Mouse (Mus musculus) right cerebral cortex, postnatal 4 days (tissue): ENCODE data around the gene Gm20837.
"Not testable (repeated sequence)": the region's sequence is repeated elsewhere in the genome, so short reads cannot be mapped to it uniquely, and the experiment has no call there.

Source experiments
- DNase-seq: peaks from one replicate; pipeline ENCODE4 v3.0.0-alpha.2; 2022

Gene Gm20837

DNA sequence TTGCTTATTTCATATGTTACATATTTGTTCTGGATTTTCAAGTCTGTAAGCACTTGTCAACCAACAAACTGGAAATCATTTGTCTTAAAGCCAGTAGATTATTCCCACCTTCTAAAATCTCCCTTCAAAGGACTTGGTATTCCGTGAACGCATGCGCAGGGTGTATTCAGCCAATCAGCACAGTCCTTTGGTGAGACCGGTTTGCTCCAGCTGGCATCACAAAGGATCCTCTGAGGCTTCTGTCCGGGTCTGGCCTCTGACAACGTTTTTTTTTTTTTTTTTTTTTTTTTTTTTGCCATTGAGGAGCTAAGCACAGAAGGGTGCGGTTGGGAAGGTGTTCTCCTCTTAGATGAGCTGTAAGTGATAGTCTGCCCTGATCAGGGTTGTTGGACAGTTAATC lies at the start of gene Gm20837:
Gm20837 (plus strand) TSS at position 301 of the 400 bp plus-strand sequence.
- DNase-seq, result not testable (repeated sequence)
